Mouse (Mus musculus) urinary bladder, adult 18-20 months (tissue): Measurements from ENCODE around the gene Lamb3.
A peak's percentile ranks its signal among the peaks of the same experiment; 100 is the strongest.

ENCODE experiments used
- DNase-seq, 2 experiments: peaks; one replicate each; pipeline ENCODE4 v3.0.0; 2022; ENCODE audit warnings: low spot score in 2 of 2, mixed read lengths in 2 of 2

Lamb3 gene

GRCm38 (mm10) chr1:193342198-193342946, 134.9 kb downstream of the Lamb3 start:
- no peak for DNase-seq

GRCm38 (mm10) chr1:193343853-193344252, 136.4 kb downstream of the Lamb3 start:
- DNase-seq: no peak

- DNase-seq: no peak
These were observed 137.5 kb downstream of the Lamb3 start for GRCm38 (mm10) chr1:193344976-193345375.

GRCm38 (mm10) chr1:193346908-193347307, 139.4 kb downstream of the Lamb3 start:
- no peak for DNase-seq

GRCm38 (mm10) chr1:193348261-193348962, 140.9 kb downstream of the Lamb3 start:
- DNase-seq: no peak

GRCm38 (mm10) chr1:193349702-193350545, 142.4 kb downstream of the Lamb3 start:
- DNase-seq: no peak

GRCm38 (mm10) chr1:193350546-193350801, 143.0 kb downstream of the Lamb3 start:
- DNase-seq: no peak

- no peak for DNase-seq
These were observed 144.1 kb downstream of the Lamb3 start for GRCm38 (mm10) chr1:193351583-193351982.

GRCm38 (mm10) chr1:193359199-193359598, 151.7 kb downstream of the Lamb3 start:
- DNase-seq: no peak

GRCm38 (mm10) chr1:193361181-193361580, 153.7 kb downstream of the Lamb3 start:
- no peak for DNase-seq

GRCm38 (mm10) chr1:193362078-193362477, 154.6 kb downstream of the Lamb3 start:
- no peak for DNase-seq

GRCm38 (mm10) chr1:193363801-193364231, 156.3 kb downstream of the Lamb3 start:
- peak; percentile 14 to 22 for DNase-seq

GRCm38 (mm10) chr1:193368055-193368454, 160.6 kb downstream of the Lamb3 start:
- no peak for DNase-seq

GRCm38 (mm10) chr1:193369091-193369490, 161.6 kb downstream of the Lamb3 start:
- DNase-seq: no peak

GRCm38 (mm10) chr1:193370096-193370495, 162.6 kb downstream of the Lamb3 start, which contains the start of gene Camk1g:
TSS of gene Camk1g (minus strand) at chr1:193370298.
- no peak for DNase-seq

- no peak for DNase-seq
These were observed 166.5 kb downstream of the Lamb3 start for GRCm38 (mm10) chr1:193373906-193374413.

GRCm38 (mm10) chr1:193376478-193377134, 169.1 kb downstream of the Lamb3 start:
- peak; percentile 10 to 11 for DNase-seq

GRCm38 (mm10) chr1:193379634-193380033, 172.1 kb downstream of the Lamb3 start:
- no peak for DNase-seq

GRCm38 (mm10) chr1:193380877-193381276, 173.4 kb downstream of the Lamb3 start:
- no peak for DNase-seq

GRCm38 (mm10) chr1:193381597-193382404, 174.3 kb downstream of the Lamb3 start:
- DNase-seq: no peak

- no peak for DNase-seq
These were observed 174.9 kb downstream of the Lamb3 start for GRCm38 (mm10) chr1:193382435-193382834.
